Mouse (Mus musculus) heart, adult 2 months (tissue): ENCODE measurements around the gene Tspan4.

Experiments used
- CTCF ChIP-seq: fragments of 200-600 bp; IDR thresholded peaks from 2 replicates; pipeline ENCODE4 v1.8.1; 2022; ENCODE audit warnings: antibody characterized with exemption, mild to moderate bottlenecking, moderate library complexity
- POLR2A ChIP-seq: fragments of 200-500 bp; IDR thresholded peaks from 2 replicates; pipeline ENCODE4 v1.6.1; 2011; ENCODE audit warnings: mild to moderate bottlenecking, low read depth, low read length, control low read depth; ENCODE audit not compliant: insufficient read depth

GRCm38 (mm10) chr7:141461521-141462332, 13.3 kb upstream of the Tspan4 start:
- TF ChIP-seq POLR2A: no peak; the same call in none of the 2 replicates
- TF ChIP-seq CTCF: peak; percentile 61
